Mouse (Mus musculus) brain, embryonic 14.5 days (tissue): ENCODE measurements around the gene Mia2.
A peak's percentile ranks its signal among the peaks of the same experiment; 100 is the strongest.

Experiments
- CTCF ChIP-seq: fragments of 200-500 bp; IDR thresholded peaks from 2 replicates; pipeline ENCODE4 v1.5.1; 2012; ENCODE audit warnings: inconsistent platforms, mild to moderate bottlenecking, moderate library complexity, borderline replicate concordance; ENCODE audit not compliant: insufficient read depth, insufficient read length; ENCODE audit errors: extremely low read depth
- POLR2A ChIP-seq: fragments of 200-500 bp; IDR thresholded peaks from 2 replicates; pipeline ENCODE4 v1.6.1; 2012; ENCODE audit warnings: mild to moderate bottlenecking, inconsistent platforms, borderline replicate concordance; ENCODE audit not compliant: poor library complexity, insufficient read depth, insufficient read length, severe bottlenecking; ENCODE audit errors: extremely low read depth

- no peak for TF ChIP-seq POLR2A
- peak; percentile 1; the same call in 1 of the 2 replicates for TF ChIP-seq CTCF
Observed at GRCm38 (mm10) chr12:59129592-59129991, 34.0 kb downstream of the Mia2 start.
